In the genomic region with DNA sequence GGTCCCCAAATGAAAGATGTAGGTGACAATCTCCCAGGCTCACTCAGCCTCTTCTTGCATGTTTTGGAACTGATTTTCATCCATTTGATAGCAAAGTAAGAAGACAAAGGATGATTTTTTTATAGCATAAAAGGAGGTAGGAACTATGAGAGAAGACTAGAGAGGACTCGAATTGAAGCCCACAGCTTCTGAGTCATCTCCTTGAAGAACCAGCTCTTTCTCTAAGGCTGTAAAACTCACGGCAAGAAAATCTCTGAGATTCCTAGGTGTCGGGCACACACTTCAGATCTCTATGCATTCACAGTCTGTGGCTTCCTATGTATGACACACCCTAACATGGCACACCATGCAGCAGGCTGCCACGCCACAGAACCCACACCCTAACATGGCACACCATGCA, we compare ENCODE assay signal across 21 mouse cellular contexts. TPM values are rescaled to one million over a fixed set of nuclear protein-coding genes. Genes with fewer than 3 reads are reported as not detected.
DNase-seq lines count a peak whose midpoint lies in the region; ATAC-seq lines count a peak whose summit lies in the region.
"Had no signal": no experiment of that assay in that cellular context is flagged by ENCODE, and none has a peak within 500 bp of the region (broad histone marks: within the 10 kb centered on the region; RNA-seq: fewer than 3 reads in every experiment).

No protein-coding gene starts in this region.

- no peak for ATAC-seq in granulocyte monocyte progenitor cell, adult 5-6 weeks (replicated peaks; ENCODE audit: poor library complexity, severe bottlenecking)
- ATAC-seq: activated CD4-positive, CD25-positive, alpha-beta regulatory T cell, adult 4 months; forebrain, embryonic 13.5 days; forebrain, embryonic 16.5 days; hindbrain, postnatal 0 days; intestine, postnatal 0 days had no signal

- peak; percentile 11 for DNase-seq in heart, adult 11 months
- DNase-seq in heart, adult 9 months (ENCODE audit: low spot score in 2 of 2), result no peak
- peak; percentile 0 for DNase-seq in urinary bladder, adult 2 months (ENCODE audit: low spot score)
- DNase-seq in urinary bladder, postnatal 25 days (ENCODE audit: low spot score), result no peak
- DNase-seq in brain, adult 2 months (ENCODE audit: low read depth, low spot score), result peak; percentile 44
- DNase-seq in layer of hippocampus, adult 11-12 months (ENCODE audit: low spot score), result no peak
- DNase-seq: adrenal gland, adult 8-10 months; adrenal gland, postnatal 25 days; cerebellum, adult 18-20 months; cerebellum, adult 9-10 months; cerebellum, postnatal 14 days; gastrocnemius, postnatal 36 days; heart, adult 18-20 months; heart, postnatal 14 days; heart, postnatal 4 days had no signal

RNA-seq across cellular contexts. Expression of gene Tram2, which starts 50.0 kb away (rescaled TPM):
- 9.6 and 9.9 TPM in 2 replicates for polyA plus RNA-seq in urinary bladder, adult 2 months (2012; rRNA removed)
- total RNA-seq in granulocyte monocyte progenitor cell, adult 5-6 weeks (2014; fragmentation: Nextera tagmentation), result 8.9 and 9.3 TPM in 2 replicates
- 2.2 and 4.0 TPM in 2 replicates for total RNA-seq in granulocyte monocyte progenitor cell, adult 5-6 weeks (2017)

Comparison
In these comparisons a context has a peak if more than half of its experiments do, and no peak if none do; other contexts are left out.
1. DNase-seq: peak in heart, adult 11 months (single experiment), urinary bladder, adult 2 months (single experiment) and brain, adult 2 months (single experiment); none in heart, adult 9 months (0 of 2), urinary bladder, postnatal 25 days (single experiment) and layer of hippocampus, adult 11-12 months (single experiment).